In genomic region chr11:88090293-88090692, GRCm38 (mm10) we compare ENCODE assay signal across 22 mouse cellular contexts. TPM values are rescaled to one million over a fixed set of nuclear protein-coding genes. Genes with fewer than 3 reads are reported as not detected.
DNase-seq lines count a peak whose midpoint lies in the region; ATAC-seq lines count a peak whose summit lies in the region.
"Had no signal": no experiment of that assay in that cellular context is flagged by ENCODE, and none has a peak within 500 bp of the region (broad histone marks: within the 10 kb centered on the region; RNA-seq: fewer than 3 reads in every experiment).

No protein-coding gene starts in this region.

- ATAC-seq in inflammation-experienced regulatory T-cells, adult 6 months = no peak
- ATAC-seq: forebrain, embryonic 14.5 days; forebrain, embryonic 16.5 days had no signal

- no peaks in the 10 kb centered on the region for H3K27me3 ChIP-seq in splenic B cell, adult 2 months (ENCODE audit: control insufficient read depth, insufficient read depth, low read length, poor library complexity, severe bottlenecking)
- H3K27me3 ChIP-seq: embryonic facial prominence, embryonic 13.5 days; embryonic facial prominence, embryonic 15.5 days; forebrain, embryonic 12.5 days had no signal

- no peaks in the 10 kb centered on the region for H3K36me3 ChIP-seq in splenic B cell, adult 2 months (ENCODE audit: control insufficient read depth, insufficient read depth, low read length, poor library complexity, severe bottlenecking)

- DNase-seq in 3T3-L1 (ENCODE audit: low read depth, low spot score) (peak; percentile 60), 416B (ENCODE audit: low read depth) (peak; percentile 76)
- peak; percentile 39 for DNase-seq in Muller cell, postnatal 12 days (ENCODE audit: inconsistent ontology term)
- DNase-seq in splenic B cell, adult 2 months (ENCODE audit: low read depth, low spot score) = peak; percentile 26
- no peak for DNase-seq in thymus, postnatal 14 days
- DNase-seq in spleen, adult 12 weeks (ENCODE audit: low spot score) = no peak
- DNase-seq: adrenal gland, adult 2 months; adrenal gland, postnatal 10 days; adrenal gland, postnatal 25 days; cerebellum, adult 11 months; cerebellum, adult 18-20 months; cerebellum, adult 8-10 months; cerebellum, adult 9-11 months; cerebellum, postnatal 14 days; cerebellum, postnatal 36 days; embryo, embryonic 11 days had no signal

RNA-seq across cellular contexts. Expression of gene Cuedc1, which starts 7.6 kb away (rescaled TPM):
- 1 to 10 TPM; 2.0 to 6.4 (median 5.2) TPM for polyA plus RNA-seq in inflammation-experienced regulatory T-cells, adult 6 months (2017; shearing (Covaris generic))

RNA-seq across cellular contexts. Expression of gene Vezf1, which starts 22.2 kb away (rescaled TPM):
- polyA plus RNA-seq in inflammation-experienced regulatory T-cells, adult 6 months (2017; shearing (Covaris generic)) = 10 to 100 TPM; 19.3 to 25.6 (median 21.5) TPM

RNA-seq across cellular contexts. Expression of gene Srsf1, which starts 43.1 kb away (rescaled TPM):
- polyA plus RNA-seq in inflammation-experienced regulatory T-cells, adult 6 months (2017; shearing (Covaris generic)) = 10 to 100 TPM; 40.8 to 52.4 (median 50.5) TPM

Comparison
In these comparisons a context has a peak if more than half of its experiments do, and no peak if none do; other contexts are left out.
1. DNase-seq: peak in 3T3-L1 (single experiment), 416B (single experiment), Muller cell, postnatal 12 days (single experiment) and splenic B cell, adult 2 months (single experiment); none in thymus, postnatal 14 days (single experiment) and spleen, adult 12 weeks (single experiment).